Mouse (Mus musculus): ENCODE measurements at regions not wholly inside any gene's neighbourhood (a gene's known extent, or its start where the extent isn't known, plus 50 kb on each side); places are given as distances from the start of the nearest gene placed in this dataset.

GRCm38 (mm10) chr10:9503569-9504493 lies 171.2 kb downstream of the Samd5 start:
- Histone ChIP-seq H3K4me3 (ENCODE audit: low read depth, low read length) (no peak overlapping the region), H3K9me3 (ENCODE audit: control insufficient read depth, low read length) (no peaks in the 10 kb centered on the region), H3K4me1 (ENCODE audit: control insufficient read depth, insufficient read depth, low read length) (no peaks in the 10 kb centered on the region), H3K27me3 (ENCODE audit: control insufficient read depth, insufficient read depth, low read length) (no peaks in the 10 kb centered on the region), H3K36me3 (ENCODE audit: control insufficient read depth, insufficient read depth, low read length) (no peaks in the 10 kb centered on the region), H3K4me2 (ENCODE audit: low read depth) (no peak overlapping the region), H3K27ac (ENCODE audit: low read depth, low read length) (no peak overlapping the region), H3K9ac (ENCODE audit: low read length) (no peak overlapping the region)
- ATAC-seq (ENCODE audit: insufficient read depth, low FRiP score, low TSS enrichment) (peak; percentile 38; the same call in 1 of the 2 replicates), DNase-seq (ENCODE audit: low spot score) (no peak)
- 52% methylated on average over 11 of the region's 11 CpGs for WGBS

DNA sequence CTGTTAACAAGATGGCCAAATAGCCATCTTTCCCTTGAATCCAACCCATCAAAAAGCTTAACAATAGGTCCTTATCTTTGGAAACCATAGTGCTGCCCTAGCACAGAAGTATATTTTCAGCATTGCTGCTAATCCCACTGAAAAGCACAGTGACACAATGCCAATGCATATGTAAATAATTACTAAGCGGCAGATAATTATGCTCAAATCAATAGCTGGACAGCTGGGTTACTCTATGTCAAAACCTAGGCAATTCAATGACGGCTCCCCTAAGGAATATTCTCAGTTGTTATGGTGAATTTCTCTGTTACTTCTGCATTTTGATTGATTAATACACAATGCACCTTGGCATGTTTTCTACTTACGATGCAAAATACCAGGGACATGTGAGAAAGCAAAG lies 176.5 kb downstream of the Samd5 start:
- no peak overlapping the region for H3K9ac ChIP-seq (ENCODE audit: low read length)
- no peaks in the 10 kb centered on the region for H3K27me3 ChIP-seq (ENCODE audit: control insufficient read depth, insufficient read depth, low read length)
- H3K9me3 ChIP-seq (ENCODE audit: control insufficient read depth, low read length) = no peaks in the 10 kb centered on the region
- H3K36me3 ChIP-seq (ENCODE audit: control insufficient read depth, insufficient read depth, low read length) = no peaks in the 10 kb centered on the region
- WGBS = 85% methylated on average over 3 of the region's 3 CpGs
- DNase-seq (ENCODE audit: low spot score) (no peak), ATAC-seq (ENCODE audit: insufficient read depth, low FRiP score, low TSS enrichment) (no peak)
- no peak overlapping the region for H3K4me3 ChIP-seq (ENCODE audit: low read depth, low read length)
- no peaks in the 10 kb centered on the region for H3K4me1 ChIP-seq (ENCODE audit: control insufficient read depth, insufficient read depth, low read length)
- no peak overlapping the region for H3K27ac ChIP-seq (ENCODE audit: low read depth, low read length)
- H3K4me2 ChIP-seq (ENCODE audit: low read depth) = no peak overlapping the region

- no peak for ATAC-seq (ENCODE audit: insufficient read depth, low FRiP score, low TSS enrichment)
- Histone ChIP-seq H3K4me3 (ENCODE audit: low read depth, low read length) (no peak overlapping the region), H3K27ac (ENCODE audit: low read depth, low read length) (no peak overlapping the region), H3K9ac (ENCODE audit: low read length) (no peak overlapping the region), H3K9me3 (ENCODE audit: control insufficient read depth, low read length) (no peaks in the 10 kb centered on the region), H3K36me3 (ENCODE audit: control insufficient read depth, insufficient read depth, low read length) (no peaks in the 10 kb centered on the region), H3K27me3 (ENCODE audit: control insufficient read depth, insufficient read depth, low read length) (no peaks in the 10 kb centered on the region), H3K4me1 (ENCODE audit: control insufficient read depth, insufficient read depth, low read length) (no peaks in the 10 kb centered on the region), H3K4me2 (ENCODE audit: low read depth) (no peak overlapping the region)
- DNase-seq (ENCODE audit: low spot score) = no peak
- WGBS = 88% methylated on average over 1 of the region's 1 CpGs
These were observed 178.0 kb downstream of the Samd5 start for GRCm38 (mm10) chr10:9497021-9497420.

DNA sequence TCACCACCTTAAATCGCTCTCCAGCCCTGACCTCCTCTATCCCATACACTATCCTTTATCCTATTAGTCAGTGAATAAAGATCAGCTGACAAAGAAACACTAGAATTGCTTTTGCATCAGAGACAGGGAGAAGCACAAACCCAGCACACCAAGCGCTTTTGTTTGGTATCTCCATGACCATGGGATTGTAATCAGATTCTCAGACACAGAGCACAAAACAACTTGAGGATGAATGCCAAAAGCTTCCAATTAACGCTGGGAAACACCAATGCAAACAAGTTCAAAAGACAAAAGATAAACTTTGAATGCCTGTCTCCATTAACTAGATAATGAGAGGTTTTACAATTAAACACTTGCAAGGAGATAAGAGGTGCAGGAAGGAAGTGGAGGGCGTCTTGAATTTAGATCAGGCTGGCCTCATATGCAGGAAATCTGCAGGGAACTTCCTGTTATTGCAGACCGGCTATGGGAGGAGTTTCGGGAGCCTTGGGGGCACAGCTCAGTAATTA lies 179.8 kb downstream of the Samd5 start:
- Histone ChIP-seq H3K9ac (ENCODE audit: low read length) (no peak overlapping the region), H3K36me3 (ENCODE audit: control insufficient read depth, insufficient read depth, low read length) (no peaks in the 10 kb centered on the region), H3K9me3 (ENCODE audit: control insufficient read depth, low read length) (no peaks in the 10 kb centered on the region), H3K27me3 (ENCODE audit: control insufficient read depth, insufficient read depth, low read length) (no peaks in the 10 kb centered on the region), H3K4me3 (ENCODE audit: low read depth, low read length) (no peak overlapping the region), H3K27ac (ENCODE audit: low read depth, low read length) (no peak overlapping the region), H3K4me2 (ENCODE audit: low read depth) (no peak overlapping the region), H3K4me1 (ENCODE audit: control insufficient read depth, insufficient read depth, low read length) (no peaks in the 10 kb centered on the region)
- 37% methylated on average over 6 of the region's 6 CpGs for WGBS
- no peak for ATAC-seq (ENCODE audit: insufficient read depth, low FRiP score, low TSS enrichment)
- DNase-seq (ENCODE audit: low spot score) = no peak

DNA sequence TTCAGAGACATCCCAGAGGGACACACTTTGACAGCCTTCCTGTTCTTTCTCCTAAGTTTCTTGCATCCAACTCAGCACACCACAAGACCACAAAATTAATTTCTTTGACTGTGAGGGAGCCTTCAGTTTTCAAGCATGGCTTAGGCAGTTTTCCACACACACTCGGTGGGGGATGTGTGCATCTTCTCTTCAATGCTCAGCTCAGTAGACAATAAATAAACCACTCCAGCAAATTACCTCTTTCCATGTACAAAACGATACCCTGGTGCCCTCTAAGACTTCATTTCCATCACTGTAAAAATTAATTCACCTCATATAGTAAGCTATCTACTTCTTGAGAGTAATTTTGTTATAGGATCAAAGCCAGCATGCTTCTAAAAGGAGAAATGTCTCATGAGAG lies 184.6 kb downstream of the Samd5 start:
- Histone ChIP-seq H3K9me3 (ENCODE audit: control insufficient read depth, low read length) (no peaks in the 10 kb centered on the region; the same call in 1 of the 2 replicates), H3K4me1 (ENCODE audit: control insufficient read depth, insufficient read depth, low read length) (no peaks in the 10 kb centered on the region), H3K9ac (ENCODE audit: low read length) (no peak overlapping the region), H3K4me3 (ENCODE audit: low read depth, low read length) (no peak overlapping the region), H3K27ac (ENCODE audit: low read depth, low read length) (no peak overlapping the region), H3K4me2 (ENCODE audit: low read depth) (no peak overlapping the region), H3K27me3 (ENCODE audit: control insufficient read depth, insufficient read depth, low read length) (no peaks in the 10 kb centered on the region), H3K36me3 (ENCODE audit: control insufficient read depth, insufficient read depth, low read length) (no peaks in the 10 kb centered on the region)
- ATAC-seq (ENCODE audit: insufficient read depth, low FRiP score, low TSS enrichment) = no peak
- DNase-seq (ENCODE audit: low spot score) = no peak
- 78% methylated on average over 2 of the region's 2 CpGs for WGBS

- Histone ChIP-seq H3K27ac (ENCODE audit: low read depth, low read length) (no peak overlapping the region), H3K4me3 (ENCODE audit: low read depth, low read length) (no peak overlapping the region), H3K36me3 (ENCODE audit: control insufficient read depth, insufficient read depth, low read length) (no peaks in the 10 kb centered on the region), H3K4me2 (ENCODE audit: low read depth) (no peak overlapping the region), H3K9ac (ENCODE audit: low read length) (no peak overlapping the region), H3K4me1 (ENCODE audit: control insufficient read depth, insufficient read depth, low read length) (no peaks in the 10 kb centered on the region), H3K9me3 (ENCODE audit: control insufficient read depth, low read length) (no peaks in the 10 kb centered on the region), H3K27me3 (ENCODE audit: control insufficient read depth, insufficient read depth, low read length) (no peaks in the 10 kb centered on the region)
- WGBS = 87% methylated on average over 6 of the region's 6 CpGs
- ATAC-seq (ENCODE audit: insufficient read depth, low FRiP score, low TSS enrichment) = no peak
- no peak for DNase-seq (ENCODE audit: low spot score)
These were observed 212.6 kb downstream of the Samd5 start for GRCm38 (mm10) chr10:9462361-9462760.

DNA sequence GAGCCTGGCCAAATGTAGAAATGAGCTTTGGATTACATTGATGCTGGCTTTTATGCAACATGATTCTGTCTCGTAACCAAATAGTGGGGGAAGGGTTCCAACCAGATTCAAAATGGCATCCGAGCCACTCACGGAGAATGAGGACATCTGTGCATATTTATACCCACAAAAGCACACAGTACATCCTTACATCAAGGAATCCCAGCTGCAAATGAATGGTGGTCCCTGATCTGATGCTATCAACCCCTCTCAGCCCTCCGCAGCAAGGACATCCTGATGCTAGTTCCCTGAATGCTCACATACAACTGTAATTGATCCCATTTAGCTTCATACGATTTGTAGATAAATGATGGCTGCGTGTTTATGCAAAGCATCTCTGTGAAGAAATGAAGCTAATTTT lies 215.9 kb downstream of the Samd5 start:
- H3K4me1 ChIP-seq (ENCODE audit: control insufficient read depth, insufficient read depth, low read length) = no peaks in the 10 kb centered on the region
- no peak for DNase-seq (ENCODE audit: low spot score)
- WGBS = 92% methylated on average over 6 of the region's 6 CpGs
- no peak overlapping the region for H3K4me3 ChIP-seq (ENCODE audit: low read depth, low read length)
- no peaks in the 10 kb centered on the region for H3K27me3 ChIP-seq (ENCODE audit: control insufficient read depth, insufficient read depth, low read length)
- no peaks in the 10 kb centered on the region for H3K9me3 ChIP-seq (ENCODE audit: control insufficient read depth, low read length)
- no peak overlapping the region for H3K27ac ChIP-seq (ENCODE audit: low read depth, low read length)
- no peak overlapping the region for H3K9ac ChIP-seq (ENCODE audit: low read length)
- no peak for ATAC-seq (ENCODE audit: insufficient read depth, low FRiP score, low TSS enrichment)
- H3K4me2 ChIP-seq (ENCODE audit: low read depth) = no peak overlapping the region
- H3K36me3 ChIP-seq (ENCODE audit: control insufficient read depth, insufficient read depth, low read length) = no peaks in the 10 kb centered on the region

DNA sequence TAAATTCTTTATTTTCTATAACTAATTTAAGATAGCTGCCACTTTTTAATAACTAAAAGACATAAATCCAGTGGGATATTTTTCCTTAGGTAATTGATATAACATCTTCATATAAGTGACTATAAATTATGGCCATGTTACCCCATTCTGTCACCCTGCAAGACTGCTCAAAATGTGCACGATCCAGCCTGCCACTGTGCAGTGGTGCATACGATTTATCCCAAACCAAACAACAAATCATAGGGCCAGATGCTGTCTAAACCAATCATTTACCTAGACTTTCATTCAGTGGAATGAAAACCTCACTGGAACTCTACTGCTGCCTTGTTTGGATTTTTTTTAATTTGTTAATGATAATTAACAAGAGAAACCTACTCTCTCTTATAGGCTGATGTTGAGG lies 216.5 kb downstream of the Samd5 start:
- DNase-seq (ENCODE audit: low spot score) (no peak), ATAC-seq (ENCODE audit: insufficient read depth, low FRiP score, low TSS enrichment) (no peak)
- Histone ChIP-seq H3K4me2 (ENCODE audit: low read depth) (no peak overlapping the region), H3K27me3 (ENCODE audit: control insufficient read depth, insufficient read depth, low read length) (no peaks in the 10 kb centered on the region), H3K4me3 (ENCODE audit: low read depth, low read length) (no peak overlapping the region), H3K9me3 (ENCODE audit: control insufficient read depth, low read length) (no peaks in the 10 kb centered on the region), H3K36me3 (ENCODE audit: control insufficient read depth, insufficient read depth, low read length) (no peaks in the 10 kb centered on the region), H3K4me1 (ENCODE audit: control insufficient read depth, insufficient read depth, low read length) (no peaks in the 10 kb centered on the region), H3K27ac (ENCODE audit: low read depth, low read length) (no peak overlapping the region), H3K9ac (ENCODE audit: low read length) (no peak overlapping the region)
- WGBS = 59% methylated on average over 2 of the region's 2 CpGs

GRCm38 (mm10) chr10:9457222-9457621 lies 217.8 kb downstream of the Samd5 start:
- H3K4me1 ChIP-seq (ENCODE audit: control insufficient read depth, insufficient read depth, low read length) = no peaks in the 10 kb centered on the region
- H3K9me3 ChIP-seq (ENCODE audit: control insufficient read depth, low read length) = no peaks in the 10 kb centered on the region
- DNase-seq (ENCODE audit: low spot score) = no peak
- no peak overlapping the region for H3K9ac ChIP-seq (ENCODE audit: low read length)
- no peaks in the 10 kb centered on the region for H3K27me3 ChIP-seq (ENCODE audit: control insufficient read depth, insufficient read depth, low read length)
- no peaks in the 10 kb centered on the region for H3K36me3 ChIP-seq (ENCODE audit: control insufficient read depth, insufficient read depth, low read length)
- H3K27ac ChIP-seq (ENCODE audit: low read depth, low read length) = no peak overlapping the region
- H3K4me3 ChIP-seq (ENCODE audit: low read depth, low read length) = no peak overlapping the region
- no peak overlapping the region for H3K4me2 ChIP-seq (ENCODE audit: low read depth)
- 91% methylated on average over 1 of the region's 1 CpGs for WGBS
- no peak for ATAC-seq (ENCODE audit: insufficient read depth, low FRiP score, low TSS enrichment)

Data from neural tube, embryonic 11.5 days (tissue).